ENCODE assay signal across 1 mouse cellular context in the genomic region with DNA sequence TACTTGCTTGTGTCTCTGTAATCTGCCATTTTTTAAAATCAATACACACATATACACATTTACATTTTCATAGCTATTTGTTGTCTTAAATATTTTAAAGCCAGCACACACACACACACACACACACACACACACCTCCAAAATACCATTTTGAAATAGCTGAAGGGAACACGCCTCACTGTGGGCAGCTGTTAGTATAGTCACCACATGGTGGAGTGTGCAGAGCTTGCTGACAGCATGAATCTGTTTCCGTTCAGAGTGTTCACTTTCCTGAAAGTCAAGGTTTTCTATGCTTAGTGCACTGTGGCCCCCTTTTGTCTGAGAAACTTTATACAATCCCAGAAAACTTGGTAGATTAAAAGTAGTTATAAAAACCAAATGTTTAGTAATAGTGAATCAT.
TF ChIP-seq lines count a peak whose summit lies in the region.

No protein-coding gene starts in this region.

TF ChIP-seq in MEL, 35 proteins besides CTCF, POLR2A, EP300 and RAD21:
- TF ChIP-seq KAT2A (conservative IDR thresholded peaks at IDR 0.05; ENCODE audit: low read depth, low read length), result no peak
- TF ChIP-seq MEF2A (IDR thresholded peaks at IDR 0.05; ENCODE audit: extremely low read depth, insufficient replicate concordance, low read depth, low read length, poor library complexity, severe bottlenecking), result no peak
- no peak for TF ChIP-seq MAZ (IDR thresholded peaks at IDR 0.05; ENCODE audit: low read depth, low read length)
- no peak for TF ChIP-seq ZMIZ1 (IDR thresholded peaks at IDR 0.05; ENCODE audit: low read depth, low read length)
- TF ChIP-seq UBTF (IDR thresholded peaks at IDR 0.05; ENCODE audit: borderline replicate concordance, insufficient read depth, low read depth, low read length), result no peak
- TF ChIP-seq ELF1 (IDR thresholded peaks at IDR 0.05; ENCODE audit: low read depth, low read length), result no peak
- TF ChIP-seq CHD1 (IDR thresholded peaks at IDR 0.05; ENCODE audit: low read depth, low read length), result no peak
- no peak for TF ChIP-seq JUND (IDR thresholded peaks at IDR 0.05; ENCODE audit: low read depth, low read length)
- TF ChIP-seq CHD2 (IDR thresholded peaks at IDR 0.05; ENCODE audit: low read length), result no peak
- TF ChIP-seq ZNF384 (IDR thresholded peaks at IDR 0.05; ENCODE audit: low read depth, low read length), result no peak
- TF ChIP-seq MYC (IDR thresholded peaks at IDR 0.05; ENCODE audit: low read depth, low read length), result no peak
- no peak for TF ChIP-seq POLR2AphosphoS2 (IDR thresholded peaks at IDR 0.05; ENCODE audit: low read length)
- TF ChIP-seq NELFE (IDR thresholded peaks at IDR 0.05; ENCODE audit: low read depth, low read length), result no peak
- TF ChIP-seq E2F4 (IDR thresholded peaks at IDR 0.05; ENCODE audit: borderline replicate concordance, low read depth, low read length), result no peak
- no peak for TF ChIP-seq TAL1 (IDR thresholded peaks at IDR 0.05; ENCODE audit: low read length)
- TF ChIP-seq GATA1 (IDR thresholded peaks at IDR 0.05; ENCODE audit: low read depth, low read length), result no peak
- no peak for TF ChIP-seq HCFC1 (IDR thresholded peaks at IDR 0.05; ENCODE audit: low read depth, low read length)
- no peak for TF ChIP-seq RCOR1 (IDR thresholded peaks at IDR 0.05; ENCODE audit: low read depth, low read length)
- no peak for TF ChIP-seq GABPA (IDR thresholded peaks at IDR 0.05; ENCODE audit: low read depth, low read length)
TF ChIP-seq in MEL: peak in this region for 0.
